Mouse (Mus musculus): ENCODE results near the gene Tlr13. TPM values are rescaled to one million over a fixed set of nuclear protein-coding genes. Genes with fewer than 3 reads are reported as not detected.

Tlr13 gene
- polyA plus RNA-seq (2015; fragmentation: Nextera tagmentation; extraction: Ambion mirVana): 0.33 and 0.35 TPM in 2 replicates

DNA sequence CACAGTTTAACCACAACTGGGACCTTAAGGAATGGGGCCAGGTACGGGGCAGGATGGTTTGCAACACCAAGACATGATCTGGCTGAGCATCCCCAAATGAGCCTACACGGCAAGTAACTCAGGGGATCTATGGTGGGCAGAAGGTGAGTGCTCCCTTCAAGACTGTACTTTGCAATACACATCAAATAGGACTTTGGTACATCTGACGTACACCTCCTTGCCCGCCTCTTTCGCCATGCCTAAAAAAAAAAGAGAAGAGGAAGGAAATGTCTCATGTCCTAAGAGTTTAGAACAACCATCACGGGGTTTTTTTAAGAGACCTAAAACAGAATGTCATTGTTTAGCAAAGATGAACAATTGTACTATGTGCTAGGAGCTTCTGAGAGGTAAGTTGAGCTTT lies at the start of gene Tlr13:
Gene Tlr13 (plus strand): TSS at position 269 of the 400 bp plus-strand sequence.
- 75% methylated on average over 6 of the region's 6 CpGs for WGBS
- no peak for ATAC-seq (ENCODE audit: extremely low read depth, insufficient number of reproducible peaks, low FRiP score, low TSS enrichment)
- no peaks in the 10 kb centered on the region for H3K36me3 ChIP-seq

GRCm38 (mm10) chrX:106105464-106105863 lies 37.5 kb upstream of the Tlr13 start:
- H3K36me3 ChIP-seq: peaks cover 23% of the 10 kb centered on the region
- 26% methylated on average over 2 of the region's 2 CpGs for WGBS
- no peaks in the 10 kb centered on the region for H3K9me3 ChIP-seq
- no peak overlapping the region for H3K27ac ChIP-seq (replicated peaks)
- no peak overlapping the region for H3K4me3 ChIP-seq
- no peaks in the 10 kb centered on the region for H3K4me1 ChIP-seq
- no peak overlapping the region for H3K9ac ChIP-seq
- no peaks in the 10 kb centered on the region for H3K27me3 ChIP-seq (replicated peaks)
- no peak for ATAC-seq (ENCODE audit: extremely low read depth, insufficient number of reproducible peaks, low FRiP score, low TSS enrichment)
- H3K4me2 ChIP-seq: no peak overlapping the region

More for the DNA sequence above, at the start of gene Tlr13:
- Histone ChIP-seq H3K9me3 (no peaks in the 10 kb centered on the region), H3K4me3 (no peak within 1 kb of the TSS), H3K9ac (no peak within 1 kb of the TSS), H3K4me1 (no peaks in the 10 kb centered on the region), H3K27ac (replicated peaks) (no peak within 1 kb of the TSS), H3K4me2 (no peak within 1 kb of the TSS), H3K27me3 (replicated peaks) (no peaks in the 10 kb centered on the region)

GRCm38 (mm10) chrX:106113881-106114280 lies 29.1 kb upstream of the Tlr13 start:
- Histone ChIP-seq H3K4me2 (no peak overlapping the region), H3K36me3 (peaks cover 16% of the 10 kb centered on the region), H3K27ac (replicated peaks) (no peak overlapping the region), H3K4me1 (no peaks in the 10 kb centered on the region), H3K27me3 (replicated peaks) (no peaks in the 10 kb centered on the region), H3K9me3 (no peaks in the 10 kb centered on the region), H3K9ac (no peak overlapping the region), H3K4me3 (no peak overlapping the region)
- 85% methylated on average over 4 of the region's 4 CpGs for WGBS
- ATAC-seq (ENCODE audit: extremely low read depth, insufficient number of reproducible peaks, low FRiP score, low TSS enrichment): no peak

DNA sequence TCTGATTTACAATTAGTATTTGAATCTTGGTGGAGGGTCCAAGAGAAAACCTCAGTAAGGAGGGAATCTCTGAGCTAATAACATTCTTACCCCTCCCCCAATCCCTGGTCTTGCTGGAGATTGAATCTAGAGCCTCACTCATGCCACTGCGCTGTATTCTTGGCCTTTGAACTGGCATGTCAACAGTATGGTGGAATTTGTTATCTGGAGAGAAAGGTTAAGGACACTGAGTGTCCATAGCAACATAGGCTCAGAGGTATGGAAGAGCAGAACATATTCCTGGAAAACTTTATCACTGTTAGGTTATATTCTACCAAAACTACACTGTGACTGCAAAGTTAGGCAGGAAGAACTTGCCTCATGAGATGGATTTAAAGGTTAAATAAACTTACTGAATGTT lies 28.3 kb upstream of the Tlr13 start:
- no peak overlapping the region for H3K4me2 ChIP-seq
- no peak overlapping the region for H3K4me3 ChIP-seq
- H3K4me1 ChIP-seq: no peaks in the 10 kb centered on the region
- no peaks in the 10 kb centered on the region for H3K9me3 ChIP-seq
- no peak overlapping the region for H3K27ac ChIP-seq (replicated peaks)
- no peak overlapping the region for H3K9ac ChIP-seq
- no peaks in the 10 kb centered on the region for H3K27me3 ChIP-seq (replicated peaks)
- ATAC-seq (ENCODE audit: extremely low read depth, insufficient number of reproducible peaks, low FRiP score, low TSS enrichment): no peak
- 71% methylated on average over 1 of the region's 1 CpGs for WGBS
- peaks cover 19% of the 10 kb centered on the region for H3K36me3 ChIP-seq

GRCm38 (mm10) chrX:106122823-106123222 lies 20.2 kb upstream of the Tlr13 start:
- Histone ChIP-seq H3K27ac (replicated peaks) (no peak overlapping the region), H3K9me3 (no peaks in the 10 kb centered on the region), H3K4me2 (no peak overlapping the region), H3K9ac (no peak overlapping the region), H3K27me3 (replicated peaks) (no peaks in the 10 kb centered on the region), H3K36me3 (peaks cover 41% of the 10 kb centered on the region), H3K4me1 (no peaks in the 10 kb centered on the region), H3K4me3 (no peak overlapping the region)
- ATAC-seq (ENCODE audit: extremely low read depth, insufficient number of reproducible peaks, low FRiP score, low TSS enrichment): no peak
- 77% methylated on average over 2 of the region's 2 CpGs for WGBS

- no peak overlapping the region for H3K4me3 ChIP-seq
- H3K9me3 ChIP-seq: no peaks in the 10 kb centered on the region
- H3K4me1 ChIP-seq: no peaks in the 10 kb centered on the region
- H3K36me3 ChIP-seq: peaks cover 23% of the 10 kb centered on the region
- no peak overlapping the region for H3K9ac ChIP-seq
- H3K27me3 ChIP-seq (replicated peaks): no peaks in the 10 kb centered on the region
- H3K27ac ChIP-seq (replicated peaks): no peak overlapping the region
- WGBS: 81% methylated on average over 6 of the region's 6 CpGs
- H3K4me2 ChIP-seq: no peak overlapping the region
- no peak for ATAC-seq (ENCODE audit: extremely low read depth, insufficient number of reproducible peaks, low FRiP score, low TSS enrichment)
These were observed 14.7 kb upstream of the Tlr13 start for GRCm38 (mm10) chrX:106128283-106128682.

DNA sequence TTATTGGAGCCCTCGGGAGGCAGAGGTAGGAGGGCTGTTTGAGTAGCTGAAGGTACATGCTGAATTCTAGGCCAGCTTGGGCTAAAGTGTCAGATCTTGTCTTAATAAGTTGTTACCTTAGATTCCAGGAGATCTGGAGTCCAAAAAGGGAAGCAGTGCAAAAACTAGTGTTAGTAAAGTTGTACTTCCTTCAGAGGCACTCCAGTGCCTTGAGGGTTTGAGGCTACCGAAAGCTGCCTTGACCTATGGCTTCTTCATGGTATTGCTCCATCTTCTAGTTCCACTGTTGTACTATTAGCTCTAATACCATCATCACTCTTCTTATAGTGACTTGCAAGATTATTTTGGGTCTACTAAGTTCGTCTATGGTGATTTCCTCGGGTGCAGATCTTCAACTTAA lies 13.1 kb upstream of the Tlr13 start:
- Histone ChIP-seq H3K36me3 (peaks cover 10% of the 10 kb centered on the region), H3K9ac (no peak overlapping the region), H3K27me3 (replicated peaks) (no peaks in the 10 kb centered on the region), H3K4me3 (no peak overlapping the region), H3K4me2 (no peak overlapping the region), H3K9me3 (no peaks in the 10 kb centered on the region), H3K4me1 (no peaks in the 10 kb centered on the region), H3K27ac (replicated peaks) (no peak overlapping the region)
- no peak for ATAC-seq (ENCODE audit: extremely low read depth, insufficient number of reproducible peaks, low FRiP score, low TSS enrichment)
- 80% methylated on average over 4 of the region's 4 CpGs for WGBS

- no peak overlapping the region for H3K27ac ChIP-seq (replicated peaks)
- 94% methylated on average over 3 of the region's 3 CpGs for WGBS
- H3K4me1 ChIP-seq: no peaks in the 10 kb centered on the region
- no peak overlapping the region for H3K4me3 ChIP-seq
- no peaks in the 10 kb centered on the region for H3K9me3 ChIP-seq
- no peak for ATAC-seq (ENCODE audit: extremely low read depth, insufficient number of reproducible peaks, low FRiP score, low TSS enrichment)
- no peaks in the 10 kb centered on the region for H3K36me3 ChIP-seq
- H3K4me2 ChIP-seq: no peak overlapping the region
- no peaks in the 10 kb centered on the region for H3K27me3 ChIP-seq (replicated peaks)
- H3K9ac ChIP-seq: no peak overlapping the region
These were observed 8.1 kb upstream of the Tlr13 start for GRCm38 (mm10) chrX:106134916-106135315.

DNA sequence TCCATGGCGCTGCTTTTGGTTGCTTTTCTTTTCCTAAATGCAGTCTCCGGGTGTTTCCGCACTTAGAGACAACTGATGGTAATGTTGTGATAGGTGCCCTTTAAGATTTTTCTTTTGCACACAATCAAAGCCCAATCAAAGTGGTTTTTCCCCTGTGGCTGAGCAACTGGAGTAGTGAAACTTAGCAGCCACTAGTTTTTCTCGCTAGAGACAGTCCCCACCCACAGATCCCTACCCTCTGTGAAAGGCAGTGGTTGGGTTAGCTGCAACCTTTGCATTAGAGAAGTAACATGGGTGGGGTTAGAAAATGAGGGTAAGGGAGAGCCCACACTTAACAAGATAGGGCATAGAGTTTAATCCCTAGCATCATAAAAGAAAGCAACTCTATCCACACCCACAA lies 7.5 kb upstream of the Tlr13 start:
- H3K27ac ChIP-seq (replicated peaks): 0 out of 2 replicates have a peak overlapping the region, but pooled peaks have one; percentile 48
- no peak overlapping the region for H3K9ac ChIP-seq
- ATAC-seq (ENCODE audit: extremely low read depth, insufficient number of reproducible peaks, low FRiP score, low TSS enrichment): no peak
- H3K4me1 ChIP-seq: no peaks in the 10 kb centered on the region
- H3K4me2 ChIP-seq: peak overlapping the region; percentile 42
- no peaks in the 10 kb centered on the region for H3K36me3 ChIP-seq
- H3K4me3 ChIP-seq: no peak overlapping the region
- WGBS: 67% methylated on average over 4 of the region's 4 CpGs
- no peaks in the 10 kb centered on the region for H3K27me3 ChIP-seq (replicated peaks)
- H3K9me3 ChIP-seq: no peaks in the 10 kb centered on the region

GRCm38 (mm10) chrX:106135916-106136575 lies 7.0 kb upstream of the Tlr13 start:
- H3K9ac ChIP-seq: peak overlapping the region; percentile 10; the same call in 1 of the 2 replicates
- H3K27ac ChIP-seq (replicated peaks): peak overlapping the region; percentile 48; the same call in 1 of the 2 replicates
- H3K4me3 ChIP-seq: 0 out of 2 replicates have a peak overlapping the region, but pooled peaks have one; percentile 4
- H3K4me1 ChIP-seq: no peaks in the 10 kb centered on the region
- H3K36me3 ChIP-seq: no peaks in the 10 kb centered on the region
- H3K9me3 ChIP-seq: no peaks in the 10 kb centered on the region
- 32% methylated on average over 12 of the region's 12 CpGs for WGBS
- ATAC-seq (ENCODE audit: extremely low read depth, insufficient number of reproducible peaks, low FRiP score, low TSS enrichment): no peak
- H3K4me2 ChIP-seq: peak overlapping the region; percentile 42
- H3K27me3 ChIP-seq (replicated peaks): no peaks in the 10 kb centered on the region

DNA sequence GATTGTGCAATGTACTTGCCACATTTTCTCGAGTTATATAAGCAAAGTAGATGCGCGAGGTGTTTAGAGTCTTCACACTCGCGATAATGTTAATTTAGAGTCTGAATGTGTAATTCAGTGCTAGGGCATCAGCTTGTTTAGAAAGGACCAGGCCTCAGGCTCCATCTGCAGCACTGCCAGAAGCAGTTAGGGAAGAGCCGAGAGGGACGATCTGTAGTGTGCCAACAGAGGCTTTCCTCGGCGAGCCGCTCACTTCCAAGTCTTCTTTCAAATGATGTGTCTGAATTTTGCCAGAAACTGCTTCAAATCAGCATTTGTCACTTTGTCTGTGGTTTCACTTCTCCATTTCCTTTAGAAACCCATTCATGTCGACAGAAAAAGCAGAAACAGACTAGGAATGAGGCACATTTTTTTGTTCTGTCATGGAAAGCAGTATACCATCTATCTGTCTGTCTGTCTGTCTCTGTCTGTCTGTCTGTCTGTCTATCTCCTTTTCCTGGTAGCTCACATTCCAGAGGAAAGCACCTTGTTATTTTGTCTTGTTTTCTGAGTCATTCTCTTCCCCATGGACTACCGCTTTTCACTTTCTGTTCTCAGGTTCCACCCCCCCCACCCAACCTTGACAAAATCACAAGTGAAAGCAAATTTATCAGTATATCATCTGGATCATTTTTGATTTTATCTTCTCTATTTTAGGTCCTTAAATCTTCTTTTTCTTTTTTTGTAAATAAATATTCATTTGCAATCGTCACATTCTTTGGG lies 3.5 kb upstream of the Tlr13 start:
- Histone ChIP-seq H3K9ac (no peak overlapping the region), H3K27me3 (replicated peaks) (no peaks in the 10 kb centered on the region), H3K4me1 (no peaks in the 10 kb centered on the region), H3K9me3 (no peaks in the 10 kb centered on the region), H3K4me3 (no peak overlapping the region), H3K36me3 (no peaks in the 10 kb centered on the region), H3K4me2 (no peak overlapping the region), H3K27ac (replicated peaks) (no peak overlapping the region)
- ATAC-seq (ENCODE audit: extremely low read depth, insufficient number of reproducible peaks, low FRiP score, low TSS enrichment): no peak
- 71% methylated on average over 13 of the region's 13 CpGs for WGBS

All from heart, embryonic 13.5 days (tissue).